ENCODE assay signal across 20 mouse cellular contexts in the genomic region with DNA sequence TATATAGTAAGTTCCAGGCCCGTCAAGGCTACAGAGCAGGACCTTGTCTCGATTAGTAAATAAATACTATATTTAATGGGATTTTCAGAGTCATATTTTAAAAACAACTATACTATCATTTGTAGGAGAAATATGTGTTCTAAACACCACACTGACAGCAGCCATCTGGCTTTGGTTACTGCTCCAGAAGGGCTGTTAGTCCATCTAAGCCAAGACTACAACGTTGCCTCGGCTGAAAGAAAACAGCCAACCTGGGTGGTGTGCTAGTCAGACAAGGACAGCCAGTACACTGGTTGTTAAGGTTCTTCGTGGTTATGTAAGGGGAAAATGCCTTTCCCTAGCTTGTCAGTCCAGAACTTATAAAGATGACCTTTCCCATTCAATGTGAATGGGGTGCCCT.
"Had no signal": no experiment of that assay in that cellular context is flagged by ENCODE, and none has a peak within 500 bp of the region (broad histone marks: within the 10 kb centered on the region; RNA-seq: fewer than 3 reads in every experiment).

No protein-coding gene starts in this region.

- H3K9ac ChIP-seq: kidney, embryonic 15.5 days; liver, embryonic 13.5 days; neural tube, embryonic 12.5 days; neural tube, embryonic 15.5 days had no signal

- H3K4me3 ChIP-seq: kidney, embryonic 15.5 days; liver, embryonic 13.5 days; neural tube, embryonic 12.5 days; neural tube, embryonic 15.5 days had no signal

- H3K4me2 ChIP-seq: kidney, embryonic 15.5 days; liver, embryonic 13.5 days; midbrain, embryonic 11.5 days; neural tube, embryonic 12.5 days; neural tube, embryonic 15.5 days had no signal

- H3K27me3 ChIP-seq: kidney, embryonic 15.5 days; neural tube, embryonic 12.5 days; neural tube, embryonic 15.5 days had no signal

- H3K4me1 ChIP-seq: kidney, embryonic 15.5 days; neural tube, embryonic 12.5 days; neural tube, embryonic 15.5 days had no signal

- H3K9me3 ChIP-seq: kidney, embryonic 15.5 days; liver, embryonic 13.5 days; neural tube, embryonic 12.5 days; neural tube, embryonic 15.5 days had no signal

- DNase-seq: kidney, adult 11 months; kidney, adult 8-10 months; kidney, postnatal 10 days; kidney, postnatal 36 days; left cerebral cortex, postnatal 4 days; liver, embryonic 13.5 days; lung, adult 2 months; lung, postnatal 14 days; lung, postnatal 4 days; midbrain, embryonic 14.5 days; right cerebral cortex, adult 18-20 months; right cerebral cortex, postnatal 14 days; right cerebral cortex, postnatal 4 days; thymus, adult 2 months; thymus, postnatal 14 days had no signal

- H3K27ac ChIP-seq: kidney, embryonic 15.5 days; liver, embryonic 13.5 days; neural tube, embryonic 12.5 days; neural tube, embryonic 15.5 days; stomach, postnatal 0 days had no signal

- H3K36me3 ChIP-seq: kidney, embryonic 15.5 days; liver, embryonic 13.5 days; neural tube, embryonic 12.5 days; neural tube, embryonic 15.5 days had no signal
